Mouse (Mus musculus) midbrain, embryonic 12.5 days (tissue): ENCODE measurements at regions not wholly inside any gene's neighbourhood (a gene's known extent, or its start where the extent isn't known, plus 50 kb on each side); places are given as distances from the start of the nearest gene placed in this dataset.

ENCODE experiments used
- ATAC-seq: fragments of 200-750 bp; cut with Nextera tagmentation; 2 replicates; pipeline ENCODE4 v1.8.0; 2017; ENCODE audit warnings: low read depth, moderate TSS enrichment, moderate library complexity; ENCODE audit not compliant: low FRiP score
- H3K27ac ChIP-seq: fragments of 300-500 bp; sonication (generic); replicated peaks from 2 replicates; pipeline ENCODE4 v1.5.1; 2016; ENCODE audit warnings: mild to moderate bottlenecking
- H3K27me3 ChIP-seq: fragments of 300-500 bp; sonication (generic); 2 replicates; pipeline ENCODE4 v1.6.1; 2016; ENCODE audit warnings: mild to moderate bottlenecking
- H3K36me3 ChIP-seq: fragments of 300-500 bp; sonication (generic); 2 replicates; pipeline ENCODE4 v1.6.1; 2016
- H3K4me1 ChIP-seq: fragments of 300-500 bp; sonication (generic); 2 replicates; pipeline ENCODE4 v1.6.1; 2016
- H3K4me2 ChIP-seq: fragments of 300-500 bp; sonication (generic); replicated peaks from 2 replicates; pipeline ENCODE4 v1.6.1; 2016; ENCODE audit warnings: mild to moderate bottlenecking, moderate library complexity
- H3K4me3 ChIP-seq: fragments of 300-500 bp; sonication (generic); 2 replicates; pipeline ENCODE4 v1.5.1; 2016; ENCODE audit warnings: mild to moderate bottlenecking
- H3K9ac ChIP-seq: fragments of 300-500 bp; sonication (generic); replicated peaks from 2 replicates; pipeline ENCODE4 v1.6.1; 2016; ENCODE audit warnings: mild to moderate bottlenecking, moderate library complexity
- H3K9me3 ChIP-seq: fragments of 300-500 bp; sonication (generic); 2 replicates; pipeline ENCODE4 v1.6.1; 2016; ENCODE audit warnings: mild to moderate bottlenecking
- WGBS: fragments of 180-500 bp; shearing (Covaris S2); methylation state at CpG from one replicate; pipeline ENCODE4 v1.1.7; 2016; 5-methylcytosine and 5-hydroxymethylcytosine counted together

GRCm38 (mm10) chr7:137864912-137865311, 427.5 kb downstream of the Glrx3 start:
- ATAC-seq: peak; percentile 41; the same call in 1 of the 2 replicates
- Histone ChIP-seq H3K27me3 (no peaks in the 10 kb centered on the region), H3K36me3 (no peaks in the 10 kb centered on the region), H3K9me3 (no peaks in the 10 kb centered on the region), H3K9ac (no peak overlapping the region), H3K4me1 (peaks cover 11% of the 10 kb centered on the region; the same call in 1 of the 2 replicates), H3K27ac (no peak overlapping the region), H3K4me3 (no peak overlapping the region), H3K4me2 (no peak overlapping the region)
- 36% methylated on average over 4 of the region's 4 CpGs for WGBS

GRCm38 (mm10) chr7:137865457-137865856, 428.0 kb downstream of the Glrx3 start:
- peaks cover 11% of the 10 kb centered on the region; the same call in 1 of the 2 replicates for H3K4me1 ChIP-seq
- H3K4me2 ChIP-seq: no peak overlapping the region
- H3K27ac ChIP-seq: no peak overlapping the region
- no peak overlapping the region for H3K9ac ChIP-seq
- no peak overlapping the region for H3K4me3 ChIP-seq
- WGBS: 50% methylated on average over 7 of the region's 7 CpGs
- no peaks in the 10 kb centered on the region for H3K36me3 ChIP-seq
- no peaks in the 10 kb centered on the region for H3K27me3 ChIP-seq
- ATAC-seq: no peak
- no peaks in the 10 kb centered on the region for H3K9me3 ChIP-seq

DNA sequence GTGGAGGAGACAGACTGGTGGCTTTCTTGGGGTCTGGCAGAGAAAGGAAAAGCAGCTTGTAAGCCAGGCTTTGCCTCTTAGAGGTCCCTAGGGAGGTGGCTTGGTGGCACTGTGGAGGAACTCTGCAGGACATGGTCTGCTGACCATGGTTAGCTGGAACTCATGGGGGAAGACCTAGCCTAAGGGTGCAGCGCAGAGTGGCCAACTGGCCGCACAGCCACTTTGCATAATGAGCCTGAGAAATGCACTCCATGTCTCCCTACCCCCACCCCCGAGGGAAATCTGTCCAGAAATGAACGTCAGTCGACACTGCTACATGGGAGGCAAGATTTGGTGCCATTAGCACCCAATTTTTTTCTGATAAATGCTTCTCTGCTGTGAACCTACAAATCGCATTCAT, 429.5 kb downstream of the Glrx3 start:
- Histone ChIP-seq H3K27ac (no peak overlapping the region), H3K4me1 (peaks cover 11% of the 10 kb centered on the region; the same call in 1 of the 2 replicates), H3K4me2 (no peak overlapping the region), H3K27me3 (no peaks in the 10 kb centered on the region), H3K9me3 (no peaks in the 10 kb centered on the region), H3K9ac (no peak overlapping the region), H3K4me3 (no peak overlapping the region), H3K36me3 (no peaks in the 10 kb centered on the region)
- 65% methylated on average over 6 of the region's 6 CpGs for WGBS
- ATAC-seq: no peak

GRCm38 (mm10) chr7:137868501-137868900, 431.1 kb downstream of the Glrx3 start:
- H3K27ac ChIP-seq: no peak overlapping the region
- ATAC-seq: no peak
- 78% methylated on average over 3 of the region's 3 CpGs for WGBS
- peaks cover 13% of the 10 kb centered on the region; the same call in 1 of the 2 replicates for H3K4me1 ChIP-seq
- H3K36me3 ChIP-seq: no peaks in the 10 kb centered on the region
- no peaks in the 10 kb centered on the region for H3K27me3 ChIP-seq
- no peak overlapping the region for H3K4me3 ChIP-seq
- H3K4me2 ChIP-seq: no peak overlapping the region
- H3K9me3 ChIP-seq: no peaks in the 10 kb centered on the region
- H3K9ac ChIP-seq: no peak overlapping the region

DNA sequence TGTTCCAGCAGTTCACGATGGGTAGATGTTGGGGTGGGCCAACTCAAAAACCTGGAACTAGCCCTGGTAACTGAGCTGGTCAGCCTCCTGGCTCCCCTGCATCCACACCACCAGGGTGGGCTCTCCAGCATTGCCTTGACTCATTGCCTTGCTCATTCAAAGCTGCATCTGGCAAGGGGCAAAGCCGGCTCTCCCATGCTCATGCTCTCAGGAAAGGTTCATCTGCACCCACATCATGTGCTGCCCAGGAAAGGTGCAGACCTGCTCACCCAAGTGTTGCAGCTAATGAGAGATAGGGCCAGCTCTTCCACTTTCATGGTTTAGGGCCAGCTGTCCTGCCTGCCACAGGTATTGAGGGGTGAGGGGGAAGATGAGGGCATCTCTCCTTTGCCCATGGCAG, 437.9 kb downstream of the Glrx3 start:
- no peak for ATAC-seq
- no peak overlapping the region for H3K4me2 ChIP-seq
- no peaks in the 10 kb centered on the region for H3K9me3 ChIP-seq
- no peak overlapping the region for H3K4me3 ChIP-seq
- 87% methylated on average over 2 of the region's 2 CpGs for WGBS
- H3K36me3 ChIP-seq: no peaks in the 10 kb centered on the region
- H3K27me3 ChIP-seq: no peaks in the 10 kb centered on the region
- peaks cover 2% of the 10 kb centered on the region; the same call in 1 of the 2 replicates for H3K4me1 ChIP-seq
- H3K9ac ChIP-seq: no peak overlapping the region
- H3K27ac ChIP-seq: no peak overlapping the region

DNA sequence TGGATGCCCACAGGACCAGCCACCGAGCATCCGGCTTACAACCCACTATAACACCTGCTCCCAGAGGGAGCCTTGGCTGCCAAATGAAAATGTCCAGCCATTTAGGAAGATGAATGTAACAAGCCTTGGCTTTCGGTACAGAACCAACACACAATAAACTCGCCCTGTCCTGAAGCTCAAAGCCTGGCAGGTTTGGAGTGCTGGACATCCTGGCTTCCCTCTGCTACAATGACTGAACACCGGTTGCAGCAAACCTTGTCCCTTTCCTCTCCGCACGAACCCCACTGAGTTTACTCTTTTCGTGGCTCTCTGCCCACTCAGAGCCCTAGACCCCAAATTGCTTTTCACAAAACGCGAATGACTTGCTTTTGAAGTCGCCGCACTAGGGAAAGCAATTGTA, 441.9 kb downstream of the Glrx3 start:
- no peak overlapping the region for H3K4me2 ChIP-seq
- H3K36me3 ChIP-seq: no peaks in the 10 kb centered on the region
- no peak for ATAC-seq
- H3K9me3 ChIP-seq: no peaks in the 10 kb centered on the region
- no peak overlapping the region for H3K27ac ChIP-seq
- H3K9ac ChIP-seq: no peak overlapping the region
- H3K27me3 ChIP-seq: no peaks in the 10 kb centered on the region
- H3K4me1 ChIP-seq: no peaks in the 10 kb centered on the region
- H3K4me3 ChIP-seq: no peak overlapping the region
- WGBS: 88% methylated on average over 12 of the region's 12 CpGs

DNA sequence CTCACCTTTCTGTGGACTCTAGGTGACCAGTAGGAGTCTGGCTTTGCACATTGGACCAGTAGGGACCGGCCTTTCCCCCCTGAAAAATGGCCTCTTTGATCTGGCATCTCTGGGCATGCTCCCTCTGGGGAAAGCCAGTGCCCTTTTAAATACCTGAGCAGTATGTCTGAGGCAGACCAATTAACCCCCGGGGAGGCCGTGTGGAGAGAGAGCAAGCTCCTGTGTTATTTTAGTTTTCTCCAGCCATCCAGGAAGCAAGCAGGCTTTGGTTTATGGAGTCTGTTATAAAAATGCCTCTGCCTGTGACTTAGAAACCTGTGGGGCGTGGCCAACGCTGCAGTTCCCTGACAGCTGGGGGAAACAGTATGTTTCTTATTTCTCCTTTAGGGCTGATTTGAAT, 445.5 kb downstream of the Glrx3 start:
- no peak for ATAC-seq
- 66% methylated on average over 5 of the region's 5 CpGs for WGBS
- Histone ChIP-seq H3K9me3 (no peaks in the 10 kb centered on the region), H3K36me3 (no peaks in the 10 kb centered on the region), H3K27me3 (no peaks in the 10 kb centered on the region), H3K4me1 (no peaks in the 10 kb centered on the region), H3K4me2 (no peak overlapping the region), H3K27ac (no peak overlapping the region), H3K4me3 (no peak overlapping the region), H3K9ac (no peak overlapping the region)

DNA sequence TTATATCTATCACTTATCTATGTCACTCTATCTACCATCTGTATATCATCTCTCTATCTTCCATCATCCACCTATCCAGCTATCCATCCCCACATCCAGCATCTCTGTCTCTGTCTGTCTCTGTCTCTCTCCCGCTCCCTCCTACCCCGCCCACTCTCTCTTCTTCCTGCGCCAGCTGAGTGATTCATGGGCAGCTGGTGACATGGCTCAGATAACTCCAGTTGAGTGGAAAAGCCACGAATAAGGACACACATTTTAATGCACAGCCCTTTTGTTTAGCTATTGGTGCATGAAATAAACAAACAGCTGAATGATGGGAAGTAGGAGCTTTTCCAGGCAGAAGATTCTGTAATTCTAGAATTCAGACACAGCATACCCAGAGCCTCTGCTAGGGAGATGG, 446.3 kb downstream of the Glrx3 start:
- no peaks in the 10 kb centered on the region for H3K4me1 ChIP-seq
- 75% methylated on average over 4 of the region's 4 CpGs for WGBS

DNA sequence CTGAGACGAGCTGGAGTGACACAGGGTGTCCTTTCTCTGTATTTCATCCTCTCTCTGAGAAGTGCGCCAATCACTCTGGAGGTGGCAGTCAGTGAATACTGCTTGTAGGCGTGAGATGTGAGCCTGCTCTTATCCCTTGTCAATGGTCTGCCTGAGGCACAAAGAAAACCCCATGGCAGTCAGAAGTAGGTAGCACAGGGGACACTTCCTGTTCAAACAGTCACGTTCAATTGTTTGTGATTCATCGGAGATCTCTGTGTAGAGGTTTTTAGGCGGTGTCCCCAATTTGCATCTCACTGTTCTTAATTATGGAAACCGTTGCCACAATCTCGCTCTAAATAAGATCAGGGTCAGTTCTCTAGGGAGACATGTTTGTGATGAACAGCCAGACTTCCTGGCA, 447.7 kb downstream of the Glrx3 start:
- no peak overlapping the region for H3K27ac ChIP-seq
- H3K4me2 ChIP-seq: no peak overlapping the region
- H3K27me3 ChIP-seq: no peaks in the 10 kb centered on the region
- H3K9ac ChIP-seq: no peak overlapping the region
- H3K9me3 ChIP-seq: no peaks in the 10 kb centered on the region
- no peak overlapping the region for H3K4me3 ChIP-seq
- no peaks in the 10 kb centered on the region for H3K36me3 ChIP-seq
- no peak for ATAC-seq
- H3K4me1 ChIP-seq: no peaks in the 10 kb centered on the region
- WGBS: 63% methylated on average over 8 of the region's 8 CpGs

More for the DNA sequence above, 446.3 kb downstream of the Glrx3 start:
- Histone ChIP-seq H3K27ac (no peak overlapping the region), H3K4me3 (no peak overlapping the region), H3K27me3 (no peaks in the 10 kb centered on the region), H3K9me3 (no peaks in the 10 kb centered on the region), H3K4me2 (no peak overlapping the region), H3K36me3 (no peaks in the 10 kb centered on the region), H3K9ac (no peak overlapping the region)
- no peak for ATAC-seq

- Histone ChIP-seq H3K4me3 (no peak overlapping the region), H3K4me2 (no peak overlapping the region), H3K9me3 (no peaks in the 10 kb centered on the region), H3K4me1 (no peaks in the 10 kb centered on the region), H3K27ac (no peak overlapping the region), H3K36me3 (no peaks in the 10 kb centered on the region), H3K9ac (no peak overlapping the region), H3K27me3 (no peaks in the 10 kb centered on the region)
- 85% methylated on average over 11 of the region's 11 CpGs for WGBS
- no peak for ATAC-seq
Observed at GRCm38 (mm10) chr7:137888731-137889130, 451.3 kb downstream of the Glrx3 start.

- no peak overlapping the region for H3K4me2 ChIP-seq
- peaks cover 19% of the 10 kb centered on the region for H3K4me1 ChIP-seq
- peak; percentile 82 for ATAC-seq
- H3K27ac ChIP-seq: no peak overlapping the region
- no peak overlapping the region for H3K4me3 ChIP-seq
- no peaks in the 10 kb centered on the region for H3K9me3 ChIP-seq
- H3K9ac ChIP-seq: no peak overlapping the region
- no peaks in the 10 kb centered on the region for H3K36me3 ChIP-seq
- WGBS: 39% methylated on average over 9 of the region's 9 CpGs
- peaks cover 15% of the 10 kb centered on the region for H3K27me3 ChIP-seq
Observed at GRCm38 (mm10) chr7:137906424-137907060, 469.1 kb downstream of the Glrx3 start.

GRCm38 (mm10) chr7:137909456-137909855, 472.0 kb downstream of the Glrx3 start:
- ATAC-seq: no peak
- WGBS: 55% methylated on average over 3 of the region's 3 CpGs
- H3K36me3 ChIP-seq: no peaks in the 10 kb centered on the region

More at GRCm38 (mm10) chr7:137909456-137909855, 472.0 kb downstream of the Glrx3 start:
- peaks cover 15% of the 10 kb centered on the region for H3K27me3 ChIP-seq
- peaks cover 19% of the 10 kb centered on the region for H3K4me1 ChIP-seq
- no peak overlapping the region for H3K4me3 ChIP-seq
- no peak overlapping the region for H3K9ac ChIP-seq
- H3K27ac ChIP-seq: no peak overlapping the region
- no peak overlapping the region for H3K4me2 ChIP-seq
- no peaks in the 10 kb centered on the region for H3K9me3 ChIP-seq
